Mouse (Mus musculus): Measurements from ENCODE around the gene Rtn4rl1.
"Not testable (repeated sequence)": the region's sequence is repeated elsewhere in the genome, so short reads cannot be mapped to it uniquely, and the experiment has no call there.

The Rtn4rl1 gene

DNA sequence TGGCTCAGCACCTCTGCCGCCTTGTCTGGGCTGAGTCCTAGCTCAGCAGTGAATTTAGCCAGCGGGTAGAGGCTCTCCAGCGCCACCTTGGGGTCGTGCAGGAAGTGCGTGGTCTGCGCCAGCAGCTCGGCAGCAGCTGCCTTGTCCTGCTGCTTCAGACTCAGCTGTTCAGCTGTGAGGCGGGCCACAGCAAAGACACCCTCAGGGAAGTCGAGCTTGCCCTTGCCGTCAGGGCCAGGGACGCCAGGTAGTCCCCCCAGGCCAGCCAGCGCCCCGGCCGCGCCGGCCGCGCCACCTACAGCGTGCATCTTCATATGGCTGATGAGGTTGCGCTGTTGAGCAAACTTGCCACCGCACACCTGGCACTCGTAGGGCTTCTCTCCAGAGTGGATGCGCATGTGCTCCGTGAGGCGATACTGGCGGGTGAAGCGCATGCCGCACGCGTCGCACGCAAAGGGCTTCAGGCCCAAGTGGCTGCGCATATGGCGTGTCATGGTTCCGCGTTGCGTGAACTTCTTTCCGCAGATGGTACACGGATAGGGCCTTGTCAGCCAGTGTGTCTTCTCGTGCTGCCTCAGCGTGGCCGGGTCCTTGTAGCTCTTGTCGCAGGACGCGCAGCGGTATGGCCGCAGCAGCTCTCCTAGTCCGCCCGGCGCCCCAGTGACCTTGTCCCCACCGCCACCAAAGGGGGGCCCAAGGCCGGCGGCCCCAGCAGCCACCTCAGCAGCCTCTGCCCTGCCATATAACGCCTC lies 28.0 kb upstream of the Rtn4rl1 start:
- peak; percentile 61 for DNase-seq (ENCODE audit: extremely low spot score)

DNA sequence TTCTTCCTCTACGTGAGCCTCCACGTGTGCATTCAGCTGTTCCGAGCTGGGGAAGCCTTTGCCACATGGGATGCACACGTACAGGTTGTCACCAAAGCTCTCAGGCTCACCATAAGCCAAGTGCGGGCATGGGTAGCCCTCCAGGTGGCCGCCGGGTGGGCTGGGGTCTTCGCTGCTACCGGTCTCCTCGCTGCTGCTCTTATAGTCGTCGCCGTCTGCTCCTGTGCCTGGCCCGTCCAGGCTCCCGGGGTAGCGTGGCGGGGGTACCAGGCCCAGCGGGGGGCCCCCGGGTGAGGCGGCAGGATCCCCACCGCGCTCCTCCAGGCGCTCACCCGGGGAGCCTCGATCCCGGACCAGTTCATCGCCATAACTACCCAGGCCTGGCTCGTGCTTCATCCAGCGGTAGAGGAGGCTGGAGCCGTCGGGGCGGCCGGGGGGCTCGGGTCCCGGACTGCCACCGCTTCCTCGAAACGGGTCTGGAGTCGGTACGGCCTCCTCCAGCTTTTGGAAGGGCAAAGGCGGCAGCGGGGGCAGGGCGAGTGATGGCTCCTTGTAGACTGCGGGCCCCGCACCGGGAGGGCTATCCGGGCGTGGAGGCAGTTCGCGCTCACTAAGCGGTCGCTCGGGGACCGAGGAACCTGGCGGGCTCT lies 27.3 kb upstream of the Rtn4rl1 start:
- no peak for DNase-seq (ENCODE audit: extremely low spot score)

DNA sequence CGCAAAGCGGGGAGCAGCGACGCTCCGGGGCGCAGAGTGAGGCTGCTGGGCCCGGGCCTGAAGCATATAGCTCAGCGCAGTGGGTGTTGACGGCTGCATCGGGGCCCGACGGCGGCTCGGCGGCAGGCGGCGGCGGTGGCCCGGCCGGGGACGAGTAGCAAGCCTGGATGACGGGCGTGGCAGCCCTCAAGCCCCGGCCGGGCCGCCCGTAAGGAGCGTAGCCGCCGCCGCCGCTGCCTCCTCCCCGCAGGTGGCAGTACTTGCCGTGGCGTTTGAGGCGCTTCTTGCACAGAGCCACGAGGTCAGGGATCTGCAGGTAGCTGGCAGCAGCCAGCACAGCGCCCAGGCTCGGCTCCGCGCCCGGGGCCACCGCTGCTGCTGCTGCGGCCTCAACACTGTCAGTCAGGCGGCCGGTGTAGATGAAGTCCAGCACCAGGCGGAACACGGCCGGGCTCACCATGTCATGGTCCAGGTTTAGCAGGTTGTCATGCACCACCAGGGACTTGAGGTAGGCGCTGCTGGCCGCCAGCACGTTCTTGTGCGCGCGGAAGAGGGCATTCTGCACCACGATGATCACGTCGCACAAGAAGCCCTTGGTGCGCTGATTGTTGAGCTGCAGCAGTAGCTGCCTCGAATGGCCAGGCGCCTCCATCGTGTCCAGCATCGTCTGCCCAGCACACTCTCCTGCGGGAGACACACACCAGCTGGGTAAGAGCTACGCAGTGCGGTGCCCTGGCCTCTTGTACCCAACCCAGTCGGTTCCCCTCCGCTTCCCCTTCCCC lies 26.5 kb upstream of the Rtn4rl1 start:
- DNase-seq (ENCODE audit: extremely low spot score), result peak; percentile 54

DNA sequence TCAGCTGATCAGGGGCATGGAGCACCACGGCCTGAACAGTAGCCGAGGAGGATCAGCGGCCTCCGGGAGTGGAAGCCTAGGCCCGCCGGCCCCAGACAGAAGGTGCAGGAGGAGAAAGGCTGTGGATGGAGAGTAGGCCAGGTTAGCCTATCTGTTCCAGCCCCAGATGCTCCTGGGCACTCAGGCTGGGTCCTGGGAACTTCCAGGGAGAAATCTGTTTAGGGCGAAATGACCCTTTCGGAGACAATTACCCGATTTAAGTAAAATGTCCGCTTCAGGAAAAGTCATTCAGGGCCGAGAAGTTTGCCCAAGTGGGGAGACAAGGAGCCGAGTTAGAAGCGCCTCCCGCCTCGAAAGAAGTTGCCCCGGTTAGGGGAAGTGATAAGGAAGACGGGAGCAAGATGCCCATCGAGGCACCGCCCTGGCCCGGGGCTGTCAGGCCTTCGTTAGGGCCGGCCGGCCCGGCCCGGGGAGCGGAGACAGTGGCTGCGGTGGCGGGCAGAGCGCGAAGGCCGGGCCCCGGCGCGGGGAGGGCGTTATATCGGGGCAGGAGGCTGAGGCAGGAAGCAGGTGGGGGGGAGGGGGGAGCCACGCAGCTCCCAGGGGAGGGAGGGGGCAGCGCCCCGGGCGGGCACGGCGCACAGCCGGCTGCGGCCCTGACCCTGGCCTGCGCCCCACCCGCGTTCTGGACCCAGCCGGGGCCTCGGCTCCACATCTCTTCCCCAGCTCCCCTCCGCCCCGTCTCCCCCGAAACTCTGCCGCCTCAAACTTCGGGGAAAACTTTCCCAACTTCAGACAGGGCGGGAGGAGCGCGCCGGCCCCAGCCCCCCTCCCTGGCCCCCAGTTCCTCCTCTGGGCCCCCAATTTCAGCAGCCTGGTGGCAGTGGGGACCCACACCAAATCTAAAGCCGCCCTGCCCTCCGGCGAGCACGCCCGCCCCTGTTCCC lies 25.7 kb upstream of the Rtn4rl1 start:
- no peak for DNase-seq (ENCODE audit: extremely low spot score)

DNA sequence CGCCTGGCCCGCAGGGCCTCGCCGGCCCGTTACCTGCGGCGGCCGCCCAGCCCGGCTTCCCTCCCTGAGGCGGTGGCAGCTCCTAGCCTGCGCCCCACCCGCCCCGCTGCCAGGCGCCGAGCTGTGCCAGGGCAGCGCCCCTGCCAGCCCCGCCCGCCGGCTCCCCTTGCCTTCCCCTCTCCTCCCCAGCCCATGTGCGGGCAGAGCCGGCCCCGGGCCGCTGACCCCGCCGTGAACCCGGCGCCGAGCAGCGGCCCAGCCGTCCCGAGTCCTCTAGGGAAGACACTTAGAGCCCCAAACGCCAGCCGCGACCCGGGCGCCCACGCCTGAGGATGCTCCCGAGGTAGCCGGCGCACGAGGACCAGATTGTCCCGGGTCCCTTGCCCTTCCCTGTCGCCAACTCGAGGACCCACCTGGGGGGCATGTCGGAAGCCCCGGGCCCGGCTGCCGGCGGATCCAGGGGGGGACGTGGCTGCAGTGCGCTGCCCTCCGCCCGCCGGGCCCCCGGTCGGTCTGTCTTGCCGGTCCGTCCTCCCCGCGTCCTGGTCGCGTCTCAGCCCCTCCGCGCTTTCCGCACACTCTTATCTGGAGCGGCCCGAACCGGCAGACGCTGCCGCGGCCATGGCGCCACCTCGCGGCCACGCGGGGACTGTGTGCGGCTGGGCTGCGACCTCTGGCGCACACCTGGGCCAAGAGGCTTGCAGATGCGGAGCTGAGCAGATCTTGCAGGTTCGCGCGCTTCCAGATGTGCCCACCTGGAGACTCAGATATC lies 24.8 kb upstream of the Rtn4rl1 start:
- DNase-seq (ENCODE audit: extremely low spot score), result peak; percentile 85

DNA sequence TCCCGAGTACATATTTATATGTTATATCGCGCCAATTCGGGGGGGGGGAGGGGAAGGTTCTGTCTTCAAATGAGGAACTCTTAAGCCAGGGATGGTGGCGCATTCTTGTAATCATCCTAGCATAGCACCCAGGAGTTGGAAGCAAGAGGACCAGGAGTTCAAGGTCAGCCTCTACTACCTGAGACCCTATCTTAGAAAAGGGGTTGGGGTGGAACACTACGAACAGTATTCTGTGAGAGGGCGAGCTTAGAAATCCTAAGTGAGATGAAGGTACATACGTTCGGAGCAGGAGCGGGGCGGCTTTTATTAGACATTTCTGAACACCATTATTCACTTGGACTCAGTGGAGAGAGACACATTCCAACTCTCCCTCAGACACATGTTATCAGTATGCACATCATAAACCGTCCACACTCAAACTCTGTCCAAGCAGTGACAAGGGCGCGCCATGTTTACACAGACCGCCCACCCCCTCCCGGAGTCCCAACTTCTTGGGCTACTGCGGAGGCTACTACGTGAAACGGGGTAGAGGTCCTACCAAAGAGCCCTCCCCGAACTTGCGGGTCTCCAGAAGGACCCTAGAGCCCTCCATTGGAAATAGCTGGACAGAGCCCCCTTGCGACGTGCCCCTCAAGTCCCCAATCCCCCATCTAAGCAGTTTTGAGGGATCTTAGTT lies 24.0 kb upstream of the Rtn4rl1 start, which contains the start of gene Hic1:
Hic1 (minus strand) TSS at position 115 of the 676 bp plus-strand sequence.
- no peak for DNase-seq (ENCODE audit: extremely low spot score)

DNA sequence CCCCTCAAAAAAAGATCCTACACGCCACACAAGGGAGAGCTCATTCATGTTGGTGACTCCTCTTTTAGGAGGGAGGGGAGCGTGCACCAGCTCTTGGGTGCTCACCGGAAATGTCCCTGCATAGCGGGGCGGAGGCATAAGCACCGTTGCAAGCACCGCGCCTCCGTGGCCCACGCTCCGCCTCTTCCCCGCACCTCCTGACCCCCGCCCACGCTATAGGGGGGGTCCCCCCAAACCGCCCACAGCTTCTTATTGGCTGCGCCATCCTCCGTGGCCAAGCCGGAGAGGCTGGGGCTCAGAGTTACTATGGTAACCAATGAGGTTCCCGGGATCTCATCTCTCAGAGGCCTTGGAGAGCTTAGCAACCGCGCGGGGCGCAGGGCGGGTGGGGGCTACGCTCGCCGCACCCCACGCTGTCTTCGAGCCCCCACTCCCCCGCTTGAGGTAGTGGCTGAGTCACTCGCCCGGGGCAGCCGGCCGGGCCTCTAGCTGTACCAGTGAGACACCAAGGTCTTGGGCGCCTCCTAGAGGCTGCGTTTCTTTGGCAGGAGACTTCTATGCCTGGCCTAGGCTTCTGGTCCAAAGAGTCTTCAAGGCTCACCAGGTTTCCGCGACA lies 23.3 kb upstream of the Rtn4rl1 start:
- peak; percentile 85 for DNase-seq (ENCODE audit: extremely low spot score)

DNA sequence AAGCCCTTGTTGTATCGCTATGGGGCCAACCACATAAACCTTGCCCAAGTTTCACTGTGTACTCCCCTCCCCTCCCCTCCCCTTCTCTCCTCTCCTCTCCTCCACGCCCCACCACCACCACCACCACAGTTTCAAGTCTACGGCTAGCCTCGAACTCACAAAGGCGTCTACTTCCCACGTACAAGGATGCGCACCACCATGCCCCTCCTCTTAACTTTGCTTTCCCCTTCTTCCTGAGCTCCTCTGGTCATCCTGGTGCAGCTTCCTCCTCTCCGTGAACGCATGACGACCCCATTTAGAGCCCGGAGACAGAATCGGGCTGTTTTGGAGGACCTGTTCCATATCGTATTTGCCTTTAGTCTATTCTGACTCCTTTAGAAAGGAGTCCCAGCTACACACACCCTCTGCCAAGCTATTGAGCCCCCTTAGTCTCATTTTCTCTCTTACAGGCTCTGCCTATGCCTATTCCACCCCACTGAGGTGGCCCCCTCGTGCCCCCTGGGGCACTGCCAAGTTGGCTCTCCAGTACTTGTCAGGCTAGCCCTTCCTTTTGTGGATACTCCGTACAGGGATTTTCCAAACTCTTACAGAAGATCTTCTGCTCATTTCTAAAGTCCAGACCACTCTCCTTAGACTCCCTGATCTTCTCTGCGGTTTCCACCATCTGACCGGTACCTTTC lies 22.3 kb upstream of the Rtn4rl1 start:
- DNase-seq (ENCODE audit: extremely low spot score), result no peak

DNA sequence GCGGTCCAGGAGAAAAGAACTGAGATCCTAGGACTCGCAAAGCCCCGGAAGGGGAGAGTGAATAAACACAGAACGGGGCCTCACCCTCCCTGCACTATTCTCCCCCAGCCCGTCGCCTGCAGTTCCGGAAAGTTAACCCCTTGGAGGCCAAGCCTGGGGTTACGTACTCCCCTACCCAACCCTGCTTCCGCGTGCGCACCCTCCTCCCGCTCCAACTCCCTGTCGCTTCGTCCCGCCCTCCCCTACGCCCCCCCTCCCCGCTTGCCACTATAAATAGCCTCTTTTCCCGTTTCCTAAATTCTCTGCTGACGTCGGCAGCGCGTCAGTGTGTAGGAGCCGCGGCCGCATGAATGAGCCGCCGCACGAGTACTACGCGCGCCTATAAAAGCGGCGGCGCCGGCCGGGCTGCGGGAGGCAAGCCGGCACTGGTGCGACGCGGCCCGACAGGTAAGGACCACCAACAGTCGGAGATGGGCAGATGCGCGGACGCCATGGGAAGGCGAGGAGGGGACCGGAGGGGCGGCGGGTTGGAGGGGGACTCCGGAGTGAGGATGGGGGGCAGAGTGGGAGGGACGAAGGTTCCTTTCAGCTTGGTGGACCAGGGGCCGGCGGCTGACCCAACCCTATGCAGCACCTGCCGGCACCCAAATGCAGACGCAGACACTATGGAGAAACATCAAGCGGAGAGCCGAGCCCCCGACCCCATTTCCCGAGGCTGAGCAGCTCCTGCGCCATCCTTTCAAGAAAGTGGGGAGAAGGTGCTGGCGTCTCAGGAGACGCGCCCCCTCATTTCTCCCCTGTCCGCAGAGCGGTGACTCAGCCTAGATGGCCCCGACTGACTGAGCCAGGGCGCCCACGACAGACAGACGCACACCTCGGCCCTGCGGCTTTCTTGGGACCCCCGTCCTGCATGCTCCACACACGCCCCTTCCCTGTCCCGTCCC lies 21.2 kb upstream of the Rtn4rl1 start:
- no peak for DNase-seq (ENCODE audit: extremely low spot score)

DNA sequence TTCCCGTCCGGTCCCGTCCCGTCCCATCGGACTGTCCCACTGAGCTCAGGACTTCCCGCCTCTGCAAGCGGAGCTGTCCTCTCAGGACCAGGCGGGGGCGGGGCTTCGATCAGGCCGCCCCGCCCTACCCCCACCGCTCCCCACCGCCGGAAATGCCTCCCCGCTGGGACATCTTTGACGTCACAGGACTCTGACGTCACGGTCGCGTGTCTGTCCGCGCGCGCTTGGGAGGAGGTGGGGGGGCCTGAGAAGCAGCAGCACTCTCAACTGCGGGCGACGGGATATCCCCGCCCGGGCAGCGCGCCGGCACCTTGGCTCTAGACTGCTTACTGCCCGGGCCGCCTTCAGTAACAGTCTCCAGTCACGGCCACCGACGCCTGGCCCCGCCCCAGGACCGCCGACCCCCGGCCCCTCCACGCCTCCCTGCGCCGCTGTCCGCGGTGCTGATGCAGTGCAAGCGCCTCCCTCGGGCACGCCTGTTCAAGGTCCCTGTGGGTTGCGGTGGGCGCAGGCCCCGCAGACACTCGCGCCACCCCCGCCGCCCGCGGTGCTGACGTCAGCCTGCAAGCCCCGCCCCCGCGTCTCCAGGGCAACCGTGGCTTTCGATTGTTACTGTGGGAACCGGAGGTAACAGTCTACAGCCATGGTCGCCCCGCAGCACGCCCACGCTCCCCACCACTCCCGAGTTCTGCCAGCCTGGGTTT lies 20.3 kb upstream of the Rtn4rl1 start:
- peak; percentile 93 for DNase-seq (ENCODE audit: extremely low spot score)

DNA sequence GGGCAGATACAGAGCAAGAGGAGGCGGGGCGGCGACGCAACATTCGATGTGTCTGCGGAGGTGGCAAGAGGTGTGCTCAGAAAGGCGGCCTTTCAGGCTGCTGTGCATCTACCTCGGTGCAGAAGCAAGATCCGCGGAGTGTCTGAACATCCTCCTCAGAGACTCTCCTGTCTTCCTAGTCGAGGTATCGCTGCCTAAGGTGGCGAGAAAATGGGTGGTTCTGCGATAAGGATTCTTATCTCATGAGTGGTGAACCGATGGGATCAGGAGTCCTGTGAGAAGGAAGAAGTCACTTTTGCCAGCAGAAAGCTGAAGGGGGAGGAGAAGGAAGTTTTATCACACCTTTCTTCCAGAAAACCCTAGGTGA lies 19.8 kb upstream of the Rtn4rl1 start:
- DNase-seq (ENCODE audit: extremely low spot score), result no peak

DNA sequence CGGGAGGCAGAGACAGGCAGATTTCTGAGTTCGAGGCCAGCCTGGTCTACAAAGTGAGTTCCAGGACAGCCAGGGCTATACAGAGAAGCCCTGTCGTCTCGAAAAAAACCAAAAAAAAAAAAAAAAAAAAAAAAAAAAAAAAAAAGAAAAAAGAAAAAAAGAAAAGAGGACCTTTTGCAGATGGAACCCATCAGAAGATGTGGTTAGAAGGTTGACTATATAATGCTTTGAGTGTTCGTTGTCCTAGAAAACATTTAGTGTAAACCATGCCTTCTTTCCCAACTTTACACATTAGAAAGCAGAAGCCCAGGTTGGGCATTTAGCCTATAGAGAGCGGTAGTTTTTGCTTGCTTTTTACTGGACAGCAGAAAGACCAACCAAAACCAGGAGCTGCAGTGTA lies 19.0 kb upstream of the Rtn4rl1 start:
- DNase-seq (ENCODE audit: extremely low spot score), result not testable (repeated sequence)

DNA sequence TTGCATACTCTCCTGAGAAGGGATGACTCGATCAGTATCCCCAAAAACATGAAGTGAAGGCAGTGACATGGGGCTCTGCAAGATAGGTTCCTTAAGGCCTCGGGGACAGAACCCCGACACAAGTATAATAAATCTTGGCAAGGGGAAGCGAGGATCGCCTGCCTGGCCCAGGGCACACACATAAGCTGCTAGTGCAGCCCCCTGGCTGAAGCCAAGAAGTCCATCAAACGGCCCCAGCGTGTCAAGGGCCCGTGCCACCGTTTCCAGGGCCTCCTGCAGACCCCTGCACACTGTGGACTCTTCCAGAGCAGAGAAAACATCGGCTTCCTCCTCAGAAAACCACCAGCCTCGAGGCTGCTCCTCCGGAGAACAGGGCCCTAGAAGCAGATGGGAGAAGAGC lies 15.6 kb upstream of the Rtn4rl1 start:
- DNase-seq (ENCODE audit: extremely low spot score), result no peak

DNA sequence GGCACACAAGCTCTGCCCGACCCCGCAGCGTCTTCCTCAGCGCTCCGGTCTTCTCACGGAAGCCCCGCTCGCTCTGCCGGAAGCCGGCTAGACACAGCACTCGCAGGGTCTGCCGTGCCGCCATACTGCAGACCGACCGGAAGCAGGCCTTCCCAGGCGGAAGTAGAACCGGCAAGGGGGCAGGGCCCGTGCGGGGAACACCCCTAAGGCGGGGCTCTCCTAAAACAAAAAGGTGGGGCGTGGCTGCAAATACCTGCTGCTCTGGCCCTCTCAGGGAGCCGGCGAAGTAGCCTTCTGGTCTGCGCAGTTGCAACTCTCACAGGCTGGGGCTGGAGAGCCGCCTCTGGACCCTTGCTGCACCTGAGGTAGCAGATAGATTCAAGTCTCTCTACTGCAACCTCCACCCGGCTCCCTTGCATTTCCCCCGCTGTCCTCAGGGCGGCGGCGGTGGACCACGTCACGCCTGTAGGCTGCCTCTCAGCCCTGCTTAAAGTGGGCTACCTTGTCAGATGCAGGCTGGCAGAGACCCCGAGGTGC lies 14.8 kb upstream of the Rtn4rl1 start, which contains the start of gene Ovca2:
Ovca2 (minus strand) TSS at position 164 of the 537 bp plus-strand sequence.
- DNase-seq (ENCODE audit: extremely low spot score), result peak; percentile 94

DNA sequence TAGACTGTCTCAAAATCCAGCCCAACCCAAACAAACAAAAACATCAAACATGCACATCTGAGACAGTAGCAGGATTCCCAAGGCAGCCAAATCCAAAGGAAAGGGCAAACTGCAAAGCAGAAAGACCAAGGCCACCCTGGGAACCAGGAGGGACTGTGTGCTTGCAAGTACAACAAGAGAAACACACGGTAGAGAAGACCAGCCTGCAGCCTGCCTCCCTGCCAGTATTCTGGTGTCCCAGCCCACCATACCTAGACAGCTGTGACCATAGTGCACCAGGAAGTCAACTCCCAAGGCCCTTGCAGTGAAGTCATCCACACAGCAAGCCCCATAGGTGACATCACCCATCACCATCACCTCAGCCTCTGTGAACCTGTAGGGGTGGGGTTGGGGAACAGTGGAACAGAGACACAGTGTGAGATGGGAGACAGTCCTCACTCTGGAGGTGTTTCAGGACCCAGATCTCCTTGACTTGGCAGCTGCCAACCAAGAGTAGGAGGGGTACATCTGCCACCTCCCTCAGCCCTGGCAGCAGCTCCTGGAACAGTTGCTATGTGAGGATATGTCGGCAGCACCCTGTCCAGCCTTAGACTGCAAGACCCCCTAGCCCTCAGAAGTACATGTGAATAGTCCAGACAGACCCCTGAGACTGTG lies 9.5 kb upstream of the Rtn4rl1 start:
- no peak for DNase-seq (ENCODE audit: extremely low spot score)

DNA sequence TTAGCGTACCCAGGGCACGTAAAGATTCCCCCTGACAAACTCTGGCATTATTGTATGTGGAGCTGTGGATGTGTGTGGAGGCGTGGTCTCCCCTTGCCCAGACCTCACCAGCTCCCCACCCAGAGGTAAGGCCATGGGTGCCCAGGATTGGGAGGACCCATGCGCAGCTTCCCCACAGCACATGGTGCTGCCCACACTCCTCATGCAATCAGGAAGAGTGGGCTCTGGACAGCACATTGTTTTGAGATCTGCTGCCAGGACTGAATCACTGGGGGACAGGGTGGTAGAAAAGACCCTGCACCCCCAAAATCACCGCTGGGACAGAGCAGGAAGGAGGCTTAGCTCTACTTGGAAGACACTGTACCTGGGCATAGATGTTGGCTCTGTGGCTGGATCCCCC lies 9.0 kb upstream of the Rtn4rl1 start:
- no peak for DNase-seq (ENCODE audit: extremely low spot score)

DNA sequence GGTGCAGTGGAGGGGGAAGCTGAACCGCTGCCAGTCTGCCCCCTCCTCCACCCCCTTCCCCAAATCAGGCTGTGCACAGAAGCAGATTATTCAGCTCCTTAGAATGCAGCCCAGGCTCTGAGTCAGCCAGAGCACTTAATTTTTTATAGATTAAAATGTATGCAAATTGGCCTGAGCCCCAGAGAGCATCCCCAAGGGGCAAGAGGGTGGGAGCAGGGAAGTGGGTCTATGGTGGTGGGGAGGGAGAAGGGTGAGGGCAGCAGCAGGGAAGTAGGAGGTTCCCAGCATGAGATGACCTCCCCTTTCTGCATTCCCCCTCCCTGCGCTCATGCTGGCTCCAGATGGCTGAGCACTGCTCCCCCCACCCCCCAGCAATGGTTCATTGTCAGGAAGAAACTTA lies 8.6 kb upstream of the Rtn4rl1 start:
- no peak for DNase-seq (ENCODE audit: extremely low spot score)
